Mouse (Mus musculus) kidney, embryonic 14.5 days (tissue): Measurements from ENCODE around the gene Eln. TPM values are rescaled to one million over a fixed set of nuclear protein-coding genes. Genes with fewer than 3 reads are reported as not detected.

ENCODE experiments used
- ATAC-seq: fragments of 200-750 bp; cut with Nextera tagmentation; 2 replicates; pipeline ENCODE4 v1.8.0; 2017; ENCODE audit warnings: moderate number of reproducible peaks, mild to moderate bottlenecking, moderate TSS enrichment, moderate library complexity; ENCODE audit not compliant: low FRiP score, low TSS enrichment
- H3K27ac ChIP-seq: fragments of 300-500 bp; sonication (generic); 2 replicates; pipeline ENCODE4 v1.5.1; 2014; ENCODE audit warnings: low read depth, mild to moderate bottlenecking, low read length, moderate library complexity, mixed read lengths
- H3K27me3 ChIP-seq: fragments of 300-500 bp; sonication (generic); 2 replicates; pipeline ENCODE4 v1.6.1; 2014; ENCODE audit warnings: mild to moderate bottlenecking, low read length; ENCODE audit not compliant: control insufficient read depth, insufficient read depth
- H3K36me3 ChIP-seq: fragments of 300-500 bp; sonication (generic); 2 replicates; pipeline ENCODE4 v1.6.1; 2014; ENCODE audit warnings: low read length, mixed read lengths; ENCODE audit not compliant: control insufficient read depth, insufficient read depth
- H3K4me1 ChIP-seq: fragments of 300-500 bp; sonication (generic); 2 replicates; pipeline ENCODE4 v1.6.1; 2014; ENCODE audit warnings: low read length, mixed read lengths; ENCODE audit not compliant: control insufficient read depth, insufficient read depth
- H3K4me2 ChIP-seq: fragments of 300-500 bp; sonication (generic); replicated peaks from 2 replicates; pipeline ENCODE4 v1.6.1; 2014; ENCODE audit warnings: low read depth, mild to moderate bottlenecking, low read length
- H3K4me3 ChIP-seq: fragments of 300-500 bp; sonication (generic); 2 replicates; pipeline ENCODE4 v1.5.1; 2014; ENCODE audit warnings: mild to moderate bottlenecking, low read length
- H3K9ac ChIP-seq: fragments of 300-500 bp; sonication (generic); 2 replicates; pipeline ENCODE4 v1.6.1; 2014; ENCODE audit warnings: low read depth, mild to moderate bottlenecking, low read length, moderate library complexity
- H3K9me3 ChIP-seq: fragments of 300-500 bp; sonication (generic); 2 replicates; pipeline ENCODE4 v1.6.1; 2016; ENCODE audit warnings: low read length; ENCODE audit not compliant: control insufficient read depth
- WGBS: fragments of 180-500 bp; shearing (Covaris S2); extraction: QIAGEN DNeasy Blood & Tissue Kit; methylation state at CpG from one replicate; pipeline ENCODE4 v1.1.7; 2014; 5-methylcytosine and 5-hydroxymethylcytosine counted together
- polyA plus RNA-seq: library from polyadenylated mRNA; unstranded; fragments of >200 nt; fragmentation: Nextera tagmentation; extraction: Ambion mirVana; gene quantifications from 2 replicates; pipeline ENCODE4 v1.2.1, GENCODE M21; 2014

Gene Eln
- 7.7 and 9.5 TPM in 2 replicates for polyA plus RNA-seq

- Histone ChIP-seq H3K4me1 (0 out of 2 replicates have a peak, but pooled peaks cover 9% of the 10 kb centered on the region), H3K9ac (peak within 1 kb of the TSS; percentile 63), H3K9me3 (no peaks in the 10 kb centered on the region), H3K4me2 (peak within 1 kb of the TSS; percentile 74), H3K36me3 (no peaks in the 10 kb centered on the region), H3K27me3 (peaks cover 6% of the 10 kb centered on the region; the same call in 1 of the 2 replicates), H3K4me3 (peak within 1 kb of the TSS; percentile 48), H3K27ac (peak within 1 kb of the TSS; percentile 55; the same call in 1 of the 2 replicates)
- peak; percentile 65 for ATAC-seq
- 1% methylated on average over 23 of the region's 28 CpGs for WGBS
Observed at GRCm38 (mm10) chr5:134746890-134747511, at the start of gene Eln. Eln (minus strand) TSS chr5:134747323.

DNA sequence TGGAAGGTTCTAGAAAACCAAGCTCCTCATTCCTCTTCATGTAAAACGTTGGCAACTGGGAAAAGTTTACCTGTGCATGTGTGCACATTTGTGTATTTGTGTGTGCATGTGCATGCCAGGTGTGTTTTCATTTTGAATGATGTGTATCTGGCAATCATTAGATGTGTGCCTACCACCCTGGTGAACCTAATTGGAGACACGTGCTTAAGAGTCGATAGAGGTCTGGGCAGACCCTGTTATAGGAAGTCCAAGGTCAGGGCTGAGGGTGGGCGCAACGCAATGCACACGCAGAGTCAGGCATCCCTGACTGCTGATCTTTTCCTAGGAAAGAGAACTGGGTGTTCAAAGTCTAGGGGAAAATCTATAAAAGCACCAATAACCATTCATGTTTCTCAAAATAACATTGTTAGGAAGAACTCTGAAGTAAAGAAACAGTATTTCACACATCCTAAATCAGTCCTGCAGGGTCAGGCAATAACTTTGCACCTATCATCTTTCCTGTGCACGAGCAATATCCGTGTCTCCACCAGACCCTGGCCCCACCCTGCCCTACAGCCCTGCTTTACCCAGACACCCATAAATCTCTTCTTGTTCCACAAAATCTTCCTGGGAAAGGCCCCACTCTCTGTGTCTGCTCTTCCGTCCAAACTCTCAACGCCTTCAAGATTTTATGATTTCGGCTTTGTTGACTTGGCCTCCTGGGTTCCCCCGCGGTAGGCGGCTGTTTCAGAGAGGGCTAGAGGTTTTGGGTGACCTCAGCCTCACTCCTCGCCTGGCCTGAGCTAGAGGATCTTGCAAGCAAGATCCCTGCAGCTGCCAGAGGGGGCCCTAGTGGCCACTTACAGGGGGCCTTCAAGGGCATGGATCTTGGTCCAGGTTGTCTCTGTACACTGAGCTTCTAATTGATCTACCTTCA lies 43.2 kb upstream of the Eln start:
- no peak overlapping the region for H3K4me3 ChIP-seq
- 33% methylated on average over 15 of the region's 15 CpGs for WGBS
- H3K27ac ChIP-seq, result peak overlapping the region; percentile 2; the same call in 1 of the 2 replicates

DNA sequence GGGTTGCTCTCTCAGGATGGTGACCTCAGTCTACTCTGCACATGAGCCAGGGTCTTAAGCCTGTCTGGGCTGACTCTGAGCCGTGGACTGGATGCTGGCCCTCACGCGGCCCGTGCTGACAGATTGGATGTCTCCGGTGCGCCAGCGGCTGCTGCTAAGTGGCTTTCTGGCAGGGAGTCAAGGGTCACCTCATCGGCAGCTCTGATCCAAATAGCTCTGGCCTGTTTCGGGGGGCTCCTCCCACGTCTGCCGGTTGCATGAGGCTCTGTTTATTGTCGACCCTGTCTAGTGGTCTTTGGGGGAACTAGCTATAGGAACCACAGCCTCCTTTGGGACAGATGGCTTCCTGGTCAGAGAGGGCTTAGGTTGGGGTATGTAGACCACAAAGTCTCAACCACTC lies 41.1 kb upstream of the Eln start:
- Histone ChIP-seq H3K4me3 (no peak overlapping the region), H3K36me3 (no peaks in the 10 kb centered on the region), H3K4me2 (no peak overlapping the region), H3K9ac (no peak overlapping the region), H3K27me3 (no peaks in the 10 kb centered on the region), H3K27ac (no peak overlapping the region), H3K9me3 (peaks cover 7% of the 10 kb centered on the region), H3K4me1 (peaks cover 10% of the 10 kb centered on the region; the same call in 1 of the 2 replicates)
- 23% methylated on average over 12 of the region's 12 CpGs for WGBS
- no peak; the same call in 1 of the 2 replicates for ATAC-seq

More for the DNA sequence above, 43.2 kb upstream of the Eln start:
- Histone ChIP-seq H3K27me3 (no peaks in the 10 kb centered on the region), H3K4me1 (peaks cover 10% of the 10 kb centered on the region; the same call in 1 of the 2 replicates), H3K36me3 (no peaks in the 10 kb centered on the region), H3K9me3 (peaks cover 7% of the 10 kb centered on the region), H3K4me2 (no peak overlapping the region), H3K9ac (no peak overlapping the region)
- ATAC-seq, result peak; percentile 76

GRCm38 (mm10) chr5:134785691-134786371 lies 38.7 kb upstream of the Eln start:
- 73% methylated on average over 25 of the region's 25 CpGs for WGBS
- no peak for ATAC-seq
- H3K9me3 ChIP-seq, result no peaks in the 10 kb centered on the region
- no peaks in the 10 kb centered on the region for H3K27me3 ChIP-seq
- H3K4me1 ChIP-seq, result peaks cover 9% of the 10 kb centered on the region; the same call in 1 of the 2 replicates
- no peak overlapping the region for H3K27ac ChIP-seq
- H3K9ac ChIP-seq, result no peak overlapping the region
- H3K4me3 ChIP-seq, result no peak overlapping the region
- no peaks in the 10 kb centered on the region for H3K36me3 ChIP-seq
- H3K4me2 ChIP-seq, result no peak overlapping the region

DNA sequence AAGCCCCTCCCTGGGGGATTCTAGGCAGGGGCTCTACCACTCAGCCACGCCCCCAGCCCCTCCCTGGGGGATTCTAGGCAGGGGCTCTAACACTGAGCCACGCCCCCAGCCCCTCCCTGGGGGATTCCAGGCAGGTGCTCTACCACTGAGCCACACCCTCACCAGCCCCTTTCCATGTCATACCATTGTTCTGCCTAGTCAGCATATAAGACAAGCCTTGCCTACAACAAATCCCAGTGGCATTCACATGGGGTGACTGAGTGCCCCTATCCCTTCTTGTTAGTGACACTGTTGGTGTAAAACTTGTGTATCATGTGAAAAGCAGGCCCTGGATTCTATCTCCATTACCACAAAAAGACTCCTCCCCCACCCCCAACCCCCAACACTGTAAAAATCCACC lies 36.7 kb upstream of the Eln start:
- no peak overlapping the region for H3K4me3 ChIP-seq
- 82% methylated on average over 2 of the region's 2 CpGs for WGBS
- H3K4me1 ChIP-seq, result peaks cover 4% of the 10 kb centered on the region; the same call in 1 of the 2 replicates
- no peak overlapping the region for H3K4me2 ChIP-seq
- H3K9me3 ChIP-seq, result no peaks in the 10 kb centered on the region
- no peaks in the 10 kb centered on the region for H3K36me3 ChIP-seq
- H3K27ac ChIP-seq, result no peak overlapping the region
- no peak overlapping the region for H3K9ac ChIP-seq
- ATAC-seq, result no peak
- no peaks in the 10 kb centered on the region for H3K27me3 ChIP-seq

GRCm38 (mm10) chr5:134780963-134781362 lies 33.8 kb upstream of the Eln start:
- Histone ChIP-seq H3K9ac (no peak overlapping the region), H3K4me1 (no peaks in the 10 kb centered on the region), H3K4me3 (no peak overlapping the region), H3K9me3 (no peaks in the 10 kb centered on the region), H3K36me3 (no peaks in the 10 kb centered on the region), H3K4me2 (no peak overlapping the region), H3K27ac (no peak overlapping the region), H3K27me3 (no peaks in the 10 kb centered on the region)
- no peak for ATAC-seq

GRCm38 (mm10) chr5:134780146-134780545 lies 33.0 kb upstream of the Eln start:
- H3K4me3 ChIP-seq, result no peak overlapping the region

DNA sequence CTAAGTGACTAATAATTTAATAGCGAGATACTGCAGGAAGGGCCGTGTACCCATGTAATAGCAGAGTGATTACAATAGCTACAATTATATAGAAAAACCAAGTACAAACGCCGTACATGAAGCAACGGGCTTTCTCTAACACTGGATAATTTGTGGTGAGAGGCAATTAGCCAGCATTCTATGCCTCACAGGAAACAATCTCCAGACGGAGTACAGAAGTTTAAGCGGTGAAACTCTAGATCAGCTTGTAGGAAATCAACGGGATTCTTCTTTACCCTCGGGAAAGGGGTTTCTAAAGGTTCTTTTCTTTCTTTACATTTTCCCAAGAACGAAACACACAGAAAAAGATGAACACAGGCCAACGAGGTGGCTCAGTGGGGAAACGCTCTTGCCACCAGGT lies 29.4 kb upstream of the Eln start:
- no peak for ATAC-seq
- Histone ChIP-seq H3K27ac (no peak overlapping the region), H3K9ac (no peak overlapping the region), H3K36me3 (no peaks in the 10 kb centered on the region), H3K9me3 (no peaks in the 10 kb centered on the region), H3K4me3 (no peak overlapping the region), H3K4me2 (no peak overlapping the region), H3K27me3 (no peaks in the 10 kb centered on the region), H3K4me1 (peaks cover 11% of the 10 kb centered on the region)
- WGBS, result 56% methylated on average over 12 of the region's 12 CpGs

More at GRCm38 (mm10) chr5:134780146-134780545, 33.0 kb upstream of the Eln start:
- H3K4me1 ChIP-seq, result no peaks in the 10 kb centered on the region
- WGBS, result 79% methylated on average over 2 of the region's 2 CpGs
- no peak for ATAC-seq
- no peaks in the 10 kb centered on the region for H3K27me3 ChIP-seq
- no peaks in the 10 kb centered on the region for H3K36me3 ChIP-seq
- H3K9me3 ChIP-seq, result no peaks in the 10 kb centered on the region
- no peak overlapping the region for H3K27ac ChIP-seq
- no peak overlapping the region for H3K4me2 ChIP-seq
- H3K9ac ChIP-seq, result no peak overlapping the region
